ENCODE assay signal across 9 mouse cellular contexts in the genomic region with DNA sequence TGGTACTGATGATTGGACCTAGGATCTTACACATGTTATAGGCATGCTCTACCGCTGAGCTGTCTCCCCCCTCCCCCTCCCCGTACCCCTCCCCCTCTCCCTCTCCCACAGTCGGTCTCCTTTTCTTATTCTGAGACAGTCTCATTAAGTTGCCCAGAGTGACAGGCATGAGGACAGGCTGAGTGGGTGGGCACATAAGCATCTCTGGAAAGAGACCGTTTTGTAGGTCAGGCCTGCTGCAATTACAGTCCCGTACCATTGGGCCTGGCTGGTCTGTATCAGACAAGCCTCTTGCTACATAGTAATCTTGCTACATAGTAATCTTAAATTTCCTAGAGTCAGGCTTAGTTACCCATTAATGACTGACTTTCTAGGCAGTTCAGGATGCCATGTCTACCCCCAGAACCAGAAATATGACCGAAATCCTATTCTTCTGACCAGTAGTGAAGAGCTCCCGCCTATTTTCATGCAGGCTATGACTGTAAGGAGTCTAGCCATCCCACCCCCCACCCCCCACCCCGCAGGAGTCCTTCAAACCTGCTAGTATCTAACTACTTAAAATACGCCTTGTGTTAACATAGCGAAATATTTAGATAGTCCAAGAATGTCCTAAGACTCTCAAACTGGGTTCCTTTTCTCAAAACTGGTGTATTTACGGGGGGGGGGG. TPM values are rescaled to one million over a fixed set of nuclear protein-coding genes. Genes with fewer than 3 reads are reported as not detected.
A peak's percentile ranks its signal among the peaks of the same experiment; 100 is the strongest.
DNase-seq lines count a peak whose midpoint lies in the region; ATAC-seq lines count a peak whose summit lies in the region.
"Had no signal": no experiment of that assay in that cellular context is flagged by ENCODE, and none has a peak within 500 bp of the region (broad histone marks: within the 10 kb centered on the region; RNA-seq: fewer than 3 reads in every experiment).

No protein-coding gene starts in this region.

- H3K9ac ChIP-seq in hindbrain, embryonic 13.5 days = no peak overlapping the region
- no peak overlapping the region for H3K9ac ChIP-seq in midbrain, embryonic 14.5 days (replicated peaks; ENCODE audit: low read length)

- ATAC-seq in hindbrain, embryonic 13.5 days (ENCODE audit: low FRiP score) = peak; percentile 77
- ATAC-seq in midbrain, embryonic 14.5 days (ENCODE audit: low FRiP score, low TSS enrichment) = peak; percentile 40; the same call in 1 of the 2 replicates

- no peaks in the 10 kb centered on the region for H3K36me3 ChIP-seq in heart, embryonic 10.5 days
- H3K36me3 ChIP-seq in hindbrain, embryonic 13.5 days = no peaks in the 10 kb centered on the region
- no peaks in the 10 kb centered on the region for H3K36me3 ChIP-seq in midbrain, embryonic 14.5 days (ENCODE audit: control insufficient read depth, insufficient read depth, low read length)

- H3K9me3 ChIP-seq in heart, embryonic 10.5 days = no peaks in the 10 kb centered on the region
- H3K9me3 ChIP-seq in hindbrain, embryonic 13.5 days = no peaks in the 10 kb centered on the region
- no peaks in the 10 kb centered on the region for H3K9me3 ChIP-seq in midbrain, embryonic 14.5 days (ENCODE audit: control insufficient read depth, low read length)

- H3K4me2 ChIP-seq in hindbrain, embryonic 13.5 days = peak overlapping the region; percentile 70
- H3K4me2 ChIP-seq in midbrain, embryonic 14.5 days (ENCODE audit: low read length) = peak overlapping the region; percentile 57

- H3K4me3 ChIP-seq in heart, embryonic 10.5 days = peak overlapping the region; percentile 56
- 0 out of 2 replicates have a peak overlapping the region, but pooled peaks have one; percentile 47 for H3K4me3 ChIP-seq in hindbrain, embryonic 13.5 days
- no peak overlapping the region for H3K4me3 ChIP-seq in midbrain, embryonic 14.5 days (replicated peaks; ENCODE audit: low read depth, low read length)
- H3K4me3 ChIP-seq: erythroblast, embryonic 14.5 days had no signal

- DNase-seq in heart, embryonic 10.5 days (ENCODE audit: low spot score) = no peak
- DNase-seq in heart, adult 18-20 months = no peak
- DNase-seq in embryo, embryonic 10.5 days (ENCODE audit: low spot score) = peak; percentile 36
- no peak for DNase-seq in midbrain, embryonic 14.5 days
- DNase-seq in spleen, adult 18-20 months = no peak
- no peak for DNase-seq in B cell, adult 2 months
- no peak for DNase-seq in cerebellum, postnatal 10 days

- H3K4me1 ChIP-seq in heart, embryonic 10.5 days = 0 out of 2 replicates have a peak, but pooled peaks cover 3% of the 10 kb centered on the region
- H3K4me1 ChIP-seq in hindbrain, embryonic 13.5 days (replicated peaks) = peaks cover 16% of the 10 kb centered on the region
- 0 out of 2 replicates have a peak, but pooled peaks cover 5% of the 10 kb centered on the region for H3K4me1 ChIP-seq in midbrain, embryonic 14.5 days (ENCODE audit: control insufficient read depth, insufficient read depth, low read length)

- H3K27me3 ChIP-seq in heart, embryonic 10.5 days (ENCODE audit: insufficient read depth, poor library complexity, severe bottlenecking) = no peaks in the 10 kb centered on the region
- H3K27me3 ChIP-seq in hindbrain, embryonic 13.5 days = no peaks in the 10 kb centered on the region
- H3K27me3 ChIP-seq in midbrain, embryonic 14.5 days (ENCODE audit: control insufficient read depth, insufficient read depth, low read length) = no peaks in the 10 kb centered on the region

- WGBS in heart, embryonic 10.5 days = 40% methylated on average over 9 of the region's 11 CpGs
- 35% methylated on average over 10 of the region's 11 CpGs for WGBS in hindbrain, embryonic 13.5 days
- WGBS in midbrain, embryonic 14.5 days = 32% methylated on average over 10 of the region's 11 CpGs

- H3K27ac ChIP-seq in heart, embryonic 10.5 days = no peak overlapping the region
- H3K27ac ChIP-seq in hindbrain, embryonic 13.5 days = no peak overlapping the region
- H3K27ac ChIP-seq in midbrain, embryonic 14.5 days (replicated peaks; ENCODE audit: low read depth, low read length) = no peak overlapping the region

RNA-seq across cellular contexts. Expression of gene Tnfaip6, which starts 0.7 kb away (rescaled TPM):
- 4.5 and 6.7 TPM in 2 replicates for polyA plus RNA-seq in heart, embryonic 10.5 days (2016; fragmentation: Nextera tagmentation; extraction: Ambion mirVana)
- under 1 TPM; 0.45 to 0.59 TPM for total RNA-seq in heart, adult 18-20 months (2021)
- polyA plus RNA-seq in hindbrain, embryonic 13.5 days (2015; fragmentation: Nextera tagmentation; extraction: Ambion mirVana) = 7.9 and 8.6 TPM in 2 replicates
- polyA plus RNA-seq in midbrain, embryonic 14.5 days (2014; fragmentation: Nextera tagmentation; extraction: Ambion mirVana) = 2.7 and 3.9 TPM in 2 replicates
- polyA plus RNA-seq: erythroblast, embryonic 14.5 days had no signal

RNA-seq across cellular contexts. Expression of gene Rif1, which starts 35.6 kb away (rescaled TPM):
- polyA plus RNA-seq in heart, embryonic 10.5 days (2016; fragmentation: Nextera tagmentation; extraction: Ambion mirVana) = 24.4 and 32.4 TPM in 2 replicates
- total RNA-seq in heart, adult 18-20 months (2021) = 10 to 100 TPM; 20.6 to 22.0 TPM
- polyA plus RNA-seq in hindbrain, embryonic 13.5 days (2015; fragmentation: Nextera tagmentation; extraction: Ambion mirVana) = 20.0 and 21.1 TPM in 2 replicates
- polyA plus RNA-seq in midbrain, embryonic 14.5 days (2014; fragmentation: Nextera tagmentation; extraction: Ambion mirVana) = 28.5 and 34.2 TPM in 2 replicates
